In genomic region chr2:25639890-25640289, GRCm38 (mm10) we compare ENCODE assay signal across 10 mouse cellular contexts. TPM values are rescaled to one million over a fixed set of nuclear protein-coding genes. Genes with fewer than 3 reads are reported as not detected.
DNase-seq lines count a peak whose midpoint lies in the region; ATAC-seq and TF ChIP-seq lines count a peak whose summit lies in the region.
"Had no signal": no experiment of that assay in that cellular context is flagged by ENCODE, and none has a peak within 500 bp of the region (broad histone marks: within the 10 kb centered on the region; RNA-seq: fewer than 3 reads in every experiment).

No protein-coding gene starts in this region.

- peak; percentile 73 for TF ChIP-seq CTCF in E14TG2a.4 (conservative IDR thresholded peaks at IDR 0.05; ENCODE audit: low read length)

- H3K27me3 ChIP-seq in forebrain, embryonic 11.5 days (ENCODE audit: control insufficient read depth, insufficient read depth, low read length): no peaks in the 10 kb centered on the region
- no peaks in the 10 kb centered on the region for H3K27me3 ChIP-seq in forebrain, embryonic 13.5 days
- H3K27me3 ChIP-seq in E14TG2a.4 (ENCODE audit: insufficient read depth, low read length): peaks cover 2% of the 10 kb centered on the region; the same call in 1 of the 2 replicates
- H3K27me3 ChIP-seq: hindbrain, embryonic 15.5 days; neural tube, embryonic 12.5 days had no signal

- H3K4me2 ChIP-seq in forebrain, embryonic 11.5 days (ENCODE audit: low read depth, low read length, severe bottlenecking): no peak overlapping the region
- no peak overlapping the region for H3K4me2 ChIP-seq in forebrain, embryonic 13.5 days
- H3K4me2 ChIP-seq: hindbrain, embryonic 15.5 days; neural tube, embryonic 12.5 days had no signal

- no peak for ATAC-seq in forebrain, embryonic 11.5 days (replicated peaks; ENCODE audit: low FRiP score)
- ATAC-seq in forebrain, embryonic 13.5 days: no peak

- 18% methylated on average over 6 of the region's 6 CpGs for WGBS in forebrain, embryonic 11.5 days
- 15% methylated on average over 6 of the region's 6 CpGs for whole genome bisulfite sequencing in forebrain, embryonic 13.5 days

- H3K9me3 ChIP-seq in forebrain, embryonic 11.5 days (ENCODE audit: control insufficient read depth, low read length): no peaks in the 10 kb centered on the region
- H3K9me3 ChIP-seq in forebrain, embryonic 13.5 days (replicated peaks): no peaks in the 10 kb centered on the region
- H3K9me3 ChIP-seq in E14TG2a.4 (ENCODE audit: low read length): no peaks in the 10 kb centered on the region
- H3K9me3 ChIP-seq: hindbrain, embryonic 15.5 days; neural tube, embryonic 12.5 days had no signal

- H3K4me3 ChIP-seq in forebrain, embryonic 11.5 days (ENCODE audit: low read depth, low read length): no peak overlapping the region
- no peak overlapping the region for H3K4me3 ChIP-seq in forebrain, embryonic 13.5 days
- H3K4me3 ChIP-seq in E14TG2a.4 (replicated peaks; ENCODE audit: low read length): no peak overlapping the region
- H3K4me3 ChIP-seq: hindbrain, embryonic 15.5 days; neural tube, embryonic 12.5 days had no signal

- DNase-seq in forebrain, embryonic 11.5 days (ENCODE audit: low spot score): peak; percentile 76
- DNase-seq in left cerebral cortex, postnatal 10 days (ENCODE audit: extremely low spot score in 1 of 2, low spot score in 2 of 2): peak; percentile 32 to 46
- no peak for DNase-seq in left cerebral cortex, adult 8-10 months (ENCODE audit: low spot score in 2 of 2)
- peak; percentile 29 for DNase-seq in c-Kit-positive CD71-positive TER-119-positive erythroid progenitor cells, embryonic 14.5 days (ENCODE audit: low spot score)
- DNase-seq in lung, postnatal 36 days: peak; percentile 44
- DNase-seq in ovary, postnatal 10 days (ENCODE audit: low spot score): no peak

- intact Hi-C loops in left cerebral cortex, postnatal 10 days (cut with DNase I): no loop called here

- no peaks in the 10 kb centered on the region for H3K36me3 ChIP-seq in forebrain, embryonic 11.5 days (ENCODE audit: control insufficient read depth, insufficient read depth, low read length)
- H3K36me3 ChIP-seq in forebrain, embryonic 13.5 days (ENCODE audit: poor library complexity, severe bottlenecking): no peaks in the 10 kb centered on the region
- H3K36me3 ChIP-seq in E14TG2a.4 (ENCODE audit: insufficient read depth, low read length): no peaks in the 10 kb centered on the region
- H3K36me3 ChIP-seq: hindbrain, embryonic 15.5 days; neural tube, embryonic 12.5 days had no signal

- H3K4me1 ChIP-seq in forebrain, embryonic 11.5 days (replicated peaks; ENCODE audit: control insufficient read depth, insufficient read depth, low read length): no peaks in the 10 kb centered on the region
- no peaks in the 10 kb centered on the region for H3K4me1 ChIP-seq in forebrain, embryonic 13.5 days
- no peaks in the 10 kb centered on the region for H3K4me1 ChIP-seq in E14TG2a.4 (replicated peaks; ENCODE audit: low read depth, low read length)
- H3K4me1 ChIP-seq: hindbrain, embryonic 15.5 days; neural tube, embryonic 12.5 days had no signal

- H3K9ac ChIP-seq in forebrain, embryonic 11.5 days (ENCODE audit: low read length): no peak overlapping the region
- no peak overlapping the region for H3K9ac ChIP-seq in forebrain, embryonic 13.5 days
- H3K9ac ChIP-seq: hindbrain, embryonic 15.5 days; neural tube, embryonic 12.5 days had no signal

- no peak overlapping the region for H3K27ac ChIP-seq in forebrain, embryonic 11.5 days (ENCODE audit: low read depth, low read length)
- no peak overlapping the region for H3K27ac ChIP-seq in forebrain, embryonic 13.5 days
- H3K27ac ChIP-seq: hindbrain, embryonic 15.5 days; neural tube, embryonic 12.5 days had no signal

RNA-seq across cellular contexts. Expression of gene Fcna, which starts 12.1 kb away (rescaled TPM):
- polyA plus RNA-seq in forebrain, embryonic 11.5 days (2014; fragmentation: Nextera tagmentation; extraction: Ambion mirVana): 0.95 and 0.97 TPM in 2 replicates
- polyA plus RNA-seq in forebrain, embryonic 13.5 days (2015; fragmentation: Nextera tagmentation; extraction: Ambion mirVana): 0.92 and 1.2 TPM in 2 replicates
- under 1 TPM; 0.69 to 0.99 TPM for total RNA-seq in left cerebral cortex, postnatal 10 days (2021)
- total RNA-seq in left cerebral cortex, adult 8-10 months (2022): 1 to 10 TPM in 2 of 4 experiments, under 1 TPM in 2; 0.46 to 1.2 (median 0.80) TPM

RNA-seq across cellular contexts. Expression of gene Lcn8, which starts 13.0 kb away (rescaled TPM):
- polyA plus RNA-seq in forebrain, embryonic 11.5 days (2014; fragmentation: Nextera tagmentation; extraction: Ambion mirVana): not detected in 2 replicates
- not detected in 2 replicates for polyA plus RNA-seq in forebrain, embryonic 13.5 days (2015; fragmentation: Nextera tagmentation; extraction: Ambion mirVana)
- total RNA-seq in left cerebral cortex, postnatal 10 days (2021): not detected
- total RNA-seq in left cerebral cortex, adult 8-10 months (2022): not detected
- polyA plus RNA-seq: hindbrain, embryonic 15.5 days; neural tube, embryonic 12.5 days had no signal

RNA-seq across cellular contexts. Expression of gene Lcn5, which starts 17.9 kb away (rescaled TPM):
- not detected in 2 replicates for polyA plus RNA-seq in forebrain, embryonic 11.5 days (2014; fragmentation: Nextera tagmentation; extraction: Ambion mirVana)
- not detected in 2 replicates for polyA plus RNA-seq in forebrain, embryonic 13.5 days (2015; fragmentation: Nextera tagmentation; extraction: Ambion mirVana)
- total RNA-seq in left cerebral cortex, postnatal 10 days (2021): not detected
- not detected for total RNA-seq in left cerebral cortex, adult 8-10 months (2022)
- polyA plus RNA-seq: hindbrain, embryonic 15.5 days; neural tube, embryonic 12.5 days had no signal

RNA-seq across cellular contexts. Expression of gene Tmem141, which starts 18.1 kb away (rescaled TPM):
- 12.6 and 17.9 TPM in 2 replicates for polyA plus RNA-seq in forebrain, embryonic 11.5 days (2014; fragmentation: Nextera tagmentation; extraction: Ambion mirVana)
- 14.3 and 16.2 TPM in 2 replicates for polyA plus RNA-seq in forebrain, embryonic 13.5 days (2015; fragmentation: Nextera tagmentation; extraction: Ambion mirVana)
- total RNA-seq in left cerebral cortex, postnatal 10 days (2021): 10 to 100 TPM; 20.5 to 24.5 TPM
- total RNA-seq in left cerebral cortex, adult 8-10 months (2022): 10 to 100 TPM; 21.0 to 30.4 (median 22.8) TPM

RNA-seq across cellular contexts. Expression of gene Ccdc183, which starts 22.4 kb away (rescaled TPM):
- polyA plus RNA-seq in forebrain, embryonic 11.5 days (2014; fragmentation: Nextera tagmentation; extraction: Ambion mirVana): 0.13 and 0.21 TPM in 2 replicates
- 0.11 and 0.32 TPM in 2 replicates for polyA plus RNA-seq in forebrain, embryonic 13.5 days (2015; fragmentation: Nextera tagmentation; extraction: Ambion mirVana)
- total RNA-seq in left cerebral cortex, postnatal 10 days (2021): not detected
- total RNA-seq in left cerebral cortex, adult 8-10 months (2022): not detected

Comparison
In these comparisons a context has a peak if more than half of its experiments do, and no peak if none do; other contexts are left out.
1. DNase-seq: peak in forebrain, embryonic 11.5 days (single experiment), left cerebral cortex, postnatal 10 days (2 of 2), c-Kit-positive CD71-positive TER-119-positive erythroid progenitor cells, embryonic 14.5 days (single experiment) and lung, postnatal 36 days (single experiment); none in left cerebral cortex, adult 8-10 months (0 of 2) and ovary, postnatal 10 days (single experiment).